Mouse (Mus musculus) small intestine, adult 2 months (tissue): Measurements from ENCODE around the gene Fxyd7. TPM values are rescaled to one million over a fixed set of nuclear protein-coding genes. Genes with fewer than 3 reads are reported as not detected.

Experiments
- H3K27ac ChIP-seq: fragments of 200-500 bp; 2 replicates; pipeline ENCODE4 v1.5.1; 2012; ENCODE audit warnings: low read depth, low read length, control low read depth, inconsistent platforms; ENCODE audit not compliant: insufficient read depth
- H3K27me3 ChIP-seq: fragments of 200-500 bp; 2 replicates; pipeline ENCODE4 v1.6.1; 2012; ENCODE audit warnings: mild to moderate bottlenecking, moderate library complexity, low read length, inconsistent platforms; ENCODE audit not compliant: control insufficient read depth, insufficient read depth
- H3K36me3 ChIP-seq: fragments of 200-500 bp; 2 replicates; pipeline ENCODE4 v1.6.1; 2012; ENCODE audit warnings: mild to moderate bottlenecking, low read length, control low read depth, inconsistent platforms; ENCODE audit not compliant: control insufficient read depth, insufficient read depth
- H3K4me1 ChIP-seq: fragments of 200-500 bp; 2 replicates; pipeline ENCODE4 v1.6.1; 2012; ENCODE audit warnings: low read length, inconsistent platforms, mixed read lengths; ENCODE audit not compliant: control insufficient read depth, insufficient read depth, insufficient read length
- H3K4me3 ChIP-seq: fragments of 200-500 bp; 2 replicates; pipeline ENCODE4 v1.5.1; 2012; ENCODE audit warnings: low read depth, mild to moderate bottlenecking, control low read depth, inconsistent platforms, low read length, moderate library complexity
- CTCF ChIP-seq: fragments of 200-500 bp; IDR thresholded peaks from 2 replicates; pipeline ENCODE4 v1.5.1; 2012; ENCODE audit warnings: low read depth, mild to moderate bottlenecking, control low read depth, inconsistent platforms, low read length, moderate library complexity, mixed read lengths; ENCODE audit not compliant: insufficient replicate concordance, insufficient read length; ENCODE audit errors: extremely low read depth
- POLR2A ChIP-seq: fragments of 200-500 bp; IDR thresholded peaks from 2 replicates; pipeline ENCODE4 v1.6.1; 2012; ENCODE audit warnings: low read depth, mild to moderate bottlenecking, control low read depth, inconsistent platforms, low read length, moderate library complexity
- WGBS: fragments of 180-500 bp; shearing (Covaris S2); methylation state at CpG from one replicate; pipeline ENCODE4 v1.1.7; 2018; 5-methylcytosine and 5-hydroxymethylcytosine counted together
- polyA plus RNA-seq: library from polyadenylated mRNA; depleted of rRNA; stranded (reverse); fragments of >200 nt; gene quantifications from 2 replicates; pipeline ENCODE4 v1.2.3, GENCODE M21; 2012

Gene Fxyd7
- polyA plus RNA-seq, 1 experiment, result 2.6 TPM

GRCm38 (mm10) chr7:31076492-31076891 is 25.2 kb upstream of the Fxyd7 start, which contains the start of gene Fxyd3:
Fxyd3 (minus strand) TSS chr7:31076704.
- no peaks in the 10 kb centered on the region for H3K27me3 ChIP-seq
- peak within 1 kb of the TSS; percentile 28 for H3K4me3 ChIP-seq
- TF ChIP-seq POLR2A (no peak), CTCF (no peak)
- H3K36me3 ChIP-seq, result no peaks in the 10 kb centered on the region
- 15% methylated on average over 5 of the region's 5 CpGs for WGBS
- no peaks in the 10 kb centered on the region; the same call in 1 of the 2 replicates for H3K4me1 ChIP-seq
- no peak within 1 kb of the TSS for H3K27ac ChIP-seq

GRCm38 (mm10) chr7:31074713-31075069 is 23.4 kb upstream of the Fxyd7 start:
- 37% methylated on average over 5 of the region's 5 CpGs for WGBS
- Histone ChIP-seq H3K36me3 (no peaks in the 10 kb centered on the region), H3K4me1 (no peaks in the 10 kb centered on the region; the same call in 1 of the 2 replicates), H3K27me3 (no peaks in the 10 kb centered on the region), H3K4me3 (no peak overlapping the region), H3K27ac (no peak overlapping the region)
- no peak for TF ChIP-seq CTCF
- no peak for TF ChIP-seq POLR2A

- TF ChIP-seq CTCF (no peak), POLR2A (no peak)
- no peaks in the 10 kb centered on the region for H3K36me3 ChIP-seq
- no peaks in the 10 kb centered on the region for H3K27me3 ChIP-seq
- WGBS, result 30% methylated on average over 7 of the region's 7 CpGs
- H3K27ac ChIP-seq, result no peak overlapping the region
- no peak overlapping the region for H3K4me3 ChIP-seq
- no peaks in the 10 kb centered on the region; the same call in 1 of the 2 replicates for H3K4me1 ChIP-seq
Observed at GRCm38 (mm10) chr7:31074061-31074712, 22.9 kb upstream of the Fxyd7 start.

- Histone ChIP-seq H3K36me3 (no peaks in the 10 kb centered on the region), H3K4me1 (no peaks in the 10 kb centered on the region; the same call in 1 of the 2 replicates), H3K27ac (no peak overlapping the region), H3K27me3 (no peaks in the 10 kb centered on the region), H3K4me3 (no peak overlapping the region)
- TF ChIP-seq POLR2A (no peak), CTCF (no peak)
Observed at GRCm38 (mm10) chr7:31073546-31073945, 22.3 kb upstream of the Fxyd7 start.

GRCm38 (mm10) chr7:31072326-31072725 is 21.1 kb upstream of the Fxyd7 start:
- Histone ChIP-seq H3K4me3 (no peak overlapping the region), H3K27me3 (no peaks in the 10 kb centered on the region), H3K27ac (no peak overlapping the region), H3K4me1 (no peaks in the 10 kb centered on the region; the same call in 1 of the 2 replicates), H3K36me3 (no peaks in the 10 kb centered on the region)
- WGBS, result 21% methylated on average over 9 of the region's 9 CpGs
- TF ChIP-seq POLR2A (no peak), CTCF (no peak)

- no peak overlapping the region for H3K27ac ChIP-seq
- H3K27me3 ChIP-seq, result no peaks in the 10 kb centered on the region
- H3K36me3 ChIP-seq, result no peaks in the 10 kb centered on the region
- 86% methylated on average over 6 of the region's 6 CpGs for WGBS
- TF ChIP-seq POLR2A, result no peak
- no peak for TF ChIP-seq CTCF
- H3K4me3 ChIP-seq, result no peak overlapping the region
- no peaks in the 10 kb centered on the region; the same call in 1 of the 2 replicates for H3K4me1 ChIP-seq
Observed at GRCm38 (mm10) chr7:31070324-31070723, 19.1 kb upstream of the Fxyd7 start.

- Histone ChIP-seq H3K27ac (no peak overlapping the region), H3K27me3 (no peaks in the 10 kb centered on the region), H3K4me1 (no peaks in the 10 kb centered on the region; the same call in 1 of the 2 replicates), H3K4me3 (no peak overlapping the region), H3K36me3 (no peaks in the 10 kb centered on the region)
- TF ChIP-seq POLR2A (no peak), CTCF (no peak)
- WGBS, result 92% methylated on average over 14 of the region's 14 CpGs
Observed at GRCm38 (mm10) chr7:31069491-31069890, 18.2 kb upstream of the Fxyd7 start.

- TF ChIP-seq CTCF (no peak), POLR2A (no peak)
- WGBS, result 37% methylated on average over 5 of the region's 5 CpGs
- H3K27ac ChIP-seq, result no peak overlapping the region
- H3K4me3 ChIP-seq, result no peak overlapping the region
- H3K36me3 ChIP-seq, result no peaks in the 10 kb centered on the region
- H3K27me3 ChIP-seq, result no peaks in the 10 kb centered on the region
- no peaks in the 10 kb centered on the region; the same call in 1 of the 2 replicates for H3K4me1 ChIP-seq
Observed at GRCm38 (mm10) chr7:31067836-31068235, 16.6 kb upstream of the Fxyd7 start.
